Mouse (Mus musculus) hindbrain, embryonic 16.5 days (tissue): ENCODE results near the gene Tmem117. TPM values are rescaled to one million over a fixed set of nuclear protein-coding genes. Genes with fewer than 3 reads are reported as not detected.

ENCODE experiments used
- ATAC-seq: fragments of 200-750 bp; cut with Nextera tagmentation; 2 replicates; pipeline ENCODE4 v1.8.0; 2017; ENCODE audit warnings: moderate TSS enrichment, moderate library complexity
- H3K27ac ChIP-seq: fragments of 300-500 bp; sonication (generic); 2 replicates; pipeline ENCODE4 v1.5.1; 2014; ENCODE audit warnings: low read depth, mild to moderate bottlenecking, control low read depth, low read length, moderate library complexity
- H3K27me3 ChIP-seq: fragments of 300-500 bp; sonication (generic); replicated peaks from 2 replicates; pipeline ENCODE4 v1.6.1; 2014; ENCODE audit warnings: low read length; ENCODE audit not compliant: control insufficient read depth, insufficient read depth
- H3K36me3 ChIP-seq: fragments of 300-500 bp; sonication (generic); 2 replicates; pipeline ENCODE4 v1.6.1; 2014; ENCODE audit warnings: mild to moderate bottlenecking, low read length, moderate library complexity, mixed read lengths; ENCODE audit not compliant: control insufficient read depth, insufficient read depth
- H3K4me1 ChIP-seq: fragments of 300-500 bp; sonication (generic); 2 replicates; pipeline ENCODE4 v1.6.1; 2014; ENCODE audit warnings: low read depth, low read length; ENCODE audit not compliant: control insufficient read depth, insufficient read depth
- H3K4me2 ChIP-seq: fragments of 300-500 bp; sonication (generic); 2 replicates; pipeline ENCODE4 v1.6.1; 2014; ENCODE audit warnings: mild to moderate bottlenecking, low read length, control low read depth, moderate library complexity
- H3K4me3 ChIP-seq: fragments of 300-500 bp; sonication (generic); 2 replicates; pipeline ENCODE4 v1.5.1; 2014; ENCODE audit warnings: mild to moderate bottlenecking, low read length, control low read depth, moderate library complexity
- H3K9ac ChIP-seq: fragments of 300-500 bp; sonication (generic); 2 replicates; pipeline ENCODE4 v1.6.1; 2014; ENCODE audit warnings: low read depth, mild to moderate bottlenecking, control low read depth, low read length, moderate library complexity
- H3K9me3 ChIP-seq: fragments of 300-500 bp; sonication (generic); 2 replicates; pipeline ENCODE4 v1.6.1; 2014; ENCODE audit warnings: mild to moderate bottlenecking, low read length, moderate library complexity; ENCODE audit not compliant: control insufficient read depth
- WGBS: fragments of 180-500 bp; shearing (Covaris S2); extraction: QIAGEN DNeasy Blood & Tissue Kit; methylation state at CpG from one replicate; pipeline ENCODE4 v1.1.7; 2014; 5-methylcytosine and 5-hydroxymethylcytosine counted together
- polyA plus RNA-seq: library from polyadenylated mRNA; unstranded; fragments of >200 nt; fragmentation: Nextera tagmentation; extraction: Ambion mirVana; gene quantifications from 2 replicates; pipeline ENCODE4 v1.2.1, GENCODE M21; 2015

Gene Tmem117
- 13.9 and 16.2 TPM in 2 replicates for polyA plus RNA-seq

DNA sequence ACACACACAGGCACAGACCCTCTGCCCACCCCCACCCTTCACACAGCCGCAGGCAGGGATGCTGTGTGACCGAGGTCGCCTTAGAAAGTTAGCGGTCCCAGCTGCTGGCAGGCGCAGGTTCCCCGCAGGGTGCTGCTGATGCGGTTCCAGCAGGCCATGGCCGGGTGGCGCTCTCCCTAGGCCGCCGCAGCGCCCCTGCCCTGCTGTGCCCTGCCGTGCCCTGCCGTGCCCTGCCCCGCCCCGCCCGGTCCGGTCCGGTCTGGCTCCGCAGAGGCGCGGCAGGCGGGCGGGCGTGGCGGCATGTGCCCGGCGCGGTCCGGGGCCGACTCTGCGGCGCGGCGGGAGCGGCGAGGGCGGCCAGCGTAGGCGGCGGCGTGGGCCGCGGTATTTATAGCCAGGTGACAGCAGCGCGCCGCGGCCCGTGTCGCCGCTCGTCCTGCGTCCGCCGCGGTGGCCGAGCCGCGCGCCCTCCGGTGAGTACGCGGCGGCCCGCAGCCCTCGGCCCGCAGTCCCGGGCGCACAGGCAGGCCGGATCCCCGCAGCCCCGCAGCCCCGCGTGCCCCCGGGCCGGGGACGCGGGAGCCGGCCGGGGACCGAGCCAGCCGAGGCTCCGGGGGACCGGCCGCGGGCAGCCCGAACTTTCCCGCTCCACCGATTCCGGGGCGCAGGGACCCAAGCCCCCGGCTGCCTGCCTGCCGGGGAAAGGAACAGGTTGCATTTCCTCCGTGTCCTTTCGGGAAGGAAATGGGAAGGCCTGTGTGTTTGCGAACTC is at the start of gene Tmem117:
TSS of gene Tmem117 (plus strand) at position 403 of the 772 bp plus-strand sequence.
- Histone ChIP-seq H3K36me3 (no peaks in the 10 kb centered on the region), H3K4me2 (peak within 1 kb of the TSS; percentile 98), H3K27ac (peak within 1 kb of the TSS; percentile 66), H3K27me3 (no peaks in the 10 kb centered on the region), H3K9me3 (no peaks in the 10 kb centered on the region), H3K4me1 (peaks cover 2% of the 10 kb centered on the region; the same call in 1 of the 2 replicates), H3K4me3 (peak within 1 kb of the TSS; percentile 78), H3K9ac (peak within 1 kb of the TSS; percentile 89)
- under 1% methylated on average over 40 of the region's 96 CpGs for WGBS
- peak; percentile 87 for ATAC-seq

GRCm38 (mm10) chr15:94582000-94582593 is 46.9 kb upstream of the Tmem117 start:
- no peak overlapping the region for H3K4me3 ChIP-seq
- H3K36me3 ChIP-seq, result peaks cover 41% of the 10 kb centered on the region
- no peak overlapping the region for H3K27ac ChIP-seq
- H3K9ac ChIP-seq, result no peak overlapping the region
- no peaks in the 10 kb centered on the region for H3K9me3 ChIP-seq
- 41% methylated on average over 7 of the region's 7 CpGs for WGBS
- H3K4me2 ChIP-seq, result no peak overlapping the region
- H3K4me1 ChIP-seq, result peaks cover 4% of the 10 kb centered on the region; the same call in 1 of the 2 replicates
- H3K27me3 ChIP-seq, result no peaks in the 10 kb centered on the region
- no peak for ATAC-seq

DNA sequence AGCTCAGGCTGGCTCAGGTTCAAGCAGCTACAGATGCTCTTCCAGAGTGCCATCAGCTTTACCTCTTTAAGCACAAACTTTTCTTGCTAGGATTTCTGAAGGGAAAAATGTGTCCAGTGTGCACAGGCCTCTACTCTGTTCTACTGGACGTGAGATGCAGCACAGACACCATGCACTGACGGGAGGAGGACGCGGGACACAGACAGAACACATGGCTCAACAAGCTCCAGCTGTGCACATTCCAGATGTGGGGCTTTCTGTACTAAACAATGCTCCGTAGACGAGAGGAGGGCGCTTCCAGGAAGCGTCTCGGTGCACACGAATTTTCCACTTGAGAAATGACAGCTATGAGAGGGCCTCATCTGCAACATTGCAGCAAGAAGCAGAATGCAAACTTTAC is 45.9 kb upstream of the Tmem117 start:
- 87% methylated on average over 10 of the region's 10 CpGs for WGBS
- Histone ChIP-seq H3K27ac (no peak overlapping the region), H3K9ac (no peak overlapping the region), H3K4me2 (no peak overlapping the region), H3K4me3 (no peak overlapping the region), H3K9me3 (no peaks in the 10 kb centered on the region), H3K27me3 (no peaks in the 10 kb centered on the region), H3K4me1 (peaks cover 8% of the 10 kb centered on the region), H3K36me3 (peaks cover 38% of the 10 kb centered on the region)
- ATAC-seq, result no peak

DNA sequence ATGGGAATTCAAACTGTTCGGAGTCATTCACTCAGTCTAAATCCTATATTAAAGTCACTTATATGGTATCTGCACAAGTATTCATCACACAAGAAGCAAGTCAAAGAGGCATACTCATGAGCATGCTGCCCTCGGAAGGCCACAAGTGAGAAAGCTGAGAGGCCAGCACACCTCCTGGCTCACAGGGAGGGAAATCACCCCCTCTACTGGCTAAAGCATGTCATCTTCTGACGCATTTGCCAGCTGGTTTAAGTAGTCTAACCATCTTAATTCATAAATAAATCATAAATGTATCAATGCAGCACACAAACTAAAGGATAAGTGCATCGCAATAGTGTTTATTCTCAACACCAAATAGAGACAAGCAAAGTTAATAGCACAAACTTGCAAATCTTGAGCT is 44.3 kb upstream of the Tmem117 start:
- Histone ChIP-seq H3K27ac (no peak overlapping the region), H3K9me3 (no peaks in the 10 kb centered on the region), H3K9ac (no peak overlapping the region), H3K4me2 (no peak overlapping the region), H3K27me3 (no peaks in the 10 kb centered on the region), H3K4me3 (no peak overlapping the region), H3K4me1 (peaks cover 11% of the 10 kb centered on the region), H3K36me3 (peaks cover 34% of the 10 kb centered on the region)
- 83% methylated on average over 4 of the region's 4 CpGs for WGBS
- ATAC-seq, result no peak

- H3K9ac ChIP-seq, result no peak overlapping the region
- H3K27ac ChIP-seq, result no peak overlapping the region
- peaks cover 14% of the 10 kb centered on the region for H3K36me3 ChIP-seq
- peaks cover 11% of the 10 kb centered on the region for H3K4me1 ChIP-seq
- ATAC-seq, result no peak
- whole genome bisulfite sequencing, result 85% methylated on average over 9 of the region's 9 CpGs
- H3K27me3 ChIP-seq, result no peaks in the 10 kb centered on the region
- H3K4me3 ChIP-seq, result no peak overlapping the region; the same call in 1 of the 2 replicates
- H3K9me3 ChIP-seq, result no peaks in the 10 kb centered on the region
- peak overlapping the region; percentile 80 for H3K4me2 ChIP-seq
Observed at GRCm38 (mm10) chr15:94587826-94588715, 41.0 kb upstream of the Tmem117 start.

GRCm38 (mm10) chr15:94589219-94590075 is 39.6 kb upstream of the Tmem117 start, which contains the start of gene Twf1:
Gene Twf1, minus strand, starts transcription at chr15:94589889.
- under 1% methylated on average over 51 of the region's 70 CpGs for WGBS
- Histone ChIP-seq H3K27me3 (no peaks in the 10 kb centered on the region), H3K4me3 (peak within 1 kb of the TSS; percentile 89), H3K9ac (peak within 1 kb of the TSS; percentile 95), H3K27ac (peak within 1 kb of the TSS; percentile 90), H3K4me2 (peak within 1 kb of the TSS; percentile 80), H3K36me3 (peaks cover 4% of the 10 kb centered on the region), H3K9me3 (no peaks in the 10 kb centered on the region), H3K4me1 (peaks cover 11% of the 10 kb centered on the region)
- peak; percentile 99 for ATAC-seq

DNA sequence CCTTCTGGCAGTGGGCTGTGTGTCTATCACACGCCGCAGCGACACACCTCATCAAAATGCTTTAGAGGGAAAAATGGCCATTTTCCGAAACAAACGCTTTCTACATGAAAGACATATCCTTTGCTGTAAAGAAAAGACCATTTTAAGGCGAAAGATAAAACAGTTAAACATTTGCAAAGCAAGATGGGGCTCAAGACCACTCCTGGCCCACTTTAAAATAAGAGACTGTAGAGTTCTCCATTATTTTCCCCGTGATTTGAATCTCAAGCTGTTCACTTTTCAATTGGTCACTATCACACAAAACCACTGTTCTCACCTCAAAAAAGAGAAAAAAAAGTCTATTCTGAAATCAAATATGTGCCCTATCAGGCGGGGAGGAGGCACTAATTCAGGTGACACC is 38.9 kb upstream of the Tmem117 start:
- Histone ChIP-seq H3K27me3 (no peaks in the 10 kb centered on the region), H3K9ac (peak overlapping the region; percentile 56), H3K36me3 (peaks cover 2% of the 10 kb centered on the region; the same call in 1 of the 2 replicates), H3K4me1 (peaks cover 11% of the 10 kb centered on the region), H3K4me3 (peak overlapping the region; percentile 89), H3K4me2 (peak overlapping the region; percentile 58), H3K9me3 (no peaks in the 10 kb centered on the region), H3K27ac (peak overlapping the region; percentile 29; the same call in 1 of the 2 replicates)
- peak; percentile 34; the same call in 1 of the 2 replicates for ATAC-seq
- 11% methylated on average over 8 of the region's 8 CpGs for WGBS

DNA sequence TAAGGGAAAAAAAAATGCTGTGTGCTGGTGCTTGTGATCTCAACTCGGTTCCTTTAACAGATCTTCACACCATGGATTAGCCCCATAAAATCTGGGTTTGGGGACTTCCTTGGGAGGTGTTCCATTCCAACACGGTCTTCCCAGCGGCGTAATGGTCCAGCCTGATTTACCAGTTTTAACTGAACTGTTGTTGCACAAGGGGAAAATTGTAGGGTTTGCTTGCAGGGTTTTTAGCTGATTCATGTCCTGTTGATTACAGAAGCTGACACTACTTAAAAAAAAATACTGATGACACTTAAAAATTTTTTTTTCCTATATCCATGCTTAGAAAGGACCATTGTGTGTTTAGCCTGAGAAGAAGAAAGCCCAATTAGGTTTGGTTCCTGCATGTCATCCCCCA is 37.7 kb upstream of the Tmem117 start:
- ATAC-seq, result no peak
- no peaks in the 10 kb centered on the region for H3K9me3 ChIP-seq
- no peak overlapping the region for H3K4me3 ChIP-seq
- H3K4me2 ChIP-seq, result no peak overlapping the region
- H3K4me1 ChIP-seq, result peaks cover 9% of the 10 kb centered on the region
- 90% methylated on average over 4 of the region's 4 CpGs for WGBS
- H3K27me3 ChIP-seq, result no peaks in the 10 kb centered on the region
- H3K36me3 ChIP-seq, result no peaks in the 10 kb centered on the region
- no peak overlapping the region for H3K9ac ChIP-seq
- H3K27ac ChIP-seq, result no peak overlapping the region
